Mouse (Mus musculus) forebrain, embryonic 16.5 days (tissue): ENCODE measurements around the gene 1700029I15Rik. TPM values are rescaled to one million over a fixed set of nuclear protein-coding genes. Genes with fewer than 3 reads are reported as not detected.
A peak's percentile ranks its signal among the peaks of the same experiment; 100 is the strongest.

ENCODE experiments used
- ATAC-seq: fragments of 200-750 bp; cut with Nextera tagmentation; 2 replicates; pipeline ENCODE4 v1.8.0; 2017; ENCODE audit warnings: mild to moderate bottlenecking, moderate library complexity
- H3K27ac ChIP-seq: fragments of 300-500 bp; sonication (generic); 2 replicates; pipeline ENCODE4 v1.5.1; 2014; ENCODE audit warnings: low read length, control low read depth
- H3K27me3 ChIP-seq: fragments of 300-500 bp; sonication (generic); replicated peaks from 2 replicates; pipeline ENCODE4 v1.6.1; 2014; ENCODE audit warnings: low read length; ENCODE audit not compliant: control insufficient read depth, insufficient read depth
- H3K36me3 ChIP-seq: fragments of 300-500 bp; sonication (generic); 2 replicates; pipeline ENCODE4 v1.6.1; 2014; ENCODE audit not compliant: control insufficient read depth, insufficient read depth
- H3K4me1 ChIP-seq: fragments of 300-500 bp; sonication (generic); replicated peaks from 2 replicates; pipeline ENCODE4 v1.6.1; 2014; ENCODE audit warnings: low read length; ENCODE audit not compliant: control insufficient read depth, insufficient read depth
- H3K4me2 ChIP-seq: fragments of 300-500 bp; sonication (generic); 2 replicates; pipeline ENCODE4 v1.6.1; 2014; ENCODE audit warnings: mild to moderate bottlenecking, low read length, control low read depth
- H3K4me3 ChIP-seq: fragments of 300-500 bp; sonication (generic); replicated peaks from 2 replicates; pipeline ENCODE4 v1.5.1; 2014; ENCODE audit warnings: mild to moderate bottlenecking, low read length, control low read depth
- H3K9ac ChIP-seq: fragments of 300-500 bp; sonication (generic); replicated peaks from 2 replicates; pipeline ENCODE4 v1.6.1; 2014; ENCODE audit warnings: low read depth, low read length, control low read depth
- H3K9me3 ChIP-seq: fragments of 300-500 bp; sonication (generic); 2 replicates; pipeline ENCODE4 v1.6.1; 2016; ENCODE audit warnings: low read length; ENCODE audit not compliant: control insufficient read depth
- WGBS: fragments of 180-500 bp; shearing (Covaris S2); extraction: QIAGEN DNeasy Blood & Tissue Kit; methylation state at CpG from one replicate; pipeline ENCODE4 v1.1.7; 2014; 5-methylcytosine and 5-hydroxymethylcytosine counted together
- polyA plus RNA-seq: library from polyadenylated mRNA; unstranded; fragments of >200 nt; fragmentation: Nextera tagmentation; extraction: Ambion mirVana; gene quantifications from 2 replicates; pipeline ENCODE4 v1.2.1, GENCODE M21; 2015

Gene 1700029I15Rik
- polyA plus RNA-seq, 1 experiment from 2014 or later = 8.6 TPM

DNA sequence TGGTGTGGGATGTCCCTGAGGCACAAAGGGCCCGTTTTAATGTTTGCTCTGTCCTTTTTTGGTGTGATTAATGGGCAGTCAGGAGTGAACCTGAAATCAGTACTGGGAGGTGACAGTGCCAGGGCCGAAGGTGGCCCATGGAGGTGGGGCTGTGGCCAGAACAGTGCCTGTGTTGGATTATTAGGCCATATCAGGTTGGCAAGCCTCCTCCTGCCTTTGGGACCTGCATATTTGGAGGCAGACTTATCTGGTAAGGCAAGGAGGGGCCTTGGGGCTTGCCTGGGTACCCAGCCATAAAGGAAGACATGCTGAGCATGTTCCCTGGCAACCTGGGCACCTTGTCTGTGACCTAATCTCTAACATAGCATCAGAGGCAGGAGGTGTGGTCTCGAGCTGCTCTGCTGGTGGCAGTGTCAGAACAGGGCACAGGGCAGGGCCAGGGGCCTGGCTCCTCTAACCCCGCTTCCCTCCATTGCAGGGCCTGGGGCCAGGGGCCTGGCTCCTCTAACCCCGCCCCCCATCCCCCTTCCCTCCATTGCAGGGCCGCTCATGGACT, 1.8 kb upstream of the 1700029I15Rik start:
- H3K9me3 ChIP-seq = no peaks in the 10 kb centered on the region
- peaks cover 8% of the 10 kb centered on the region for H3K4me1 ChIP-seq
- no peak overlapping the region for H3K4me3 ChIP-seq
- ATAC-seq = no peak
- WGBS = 85% methylated on average over 6 of the region's 6 CpGs
- H3K36me3 ChIP-seq = peaks cover 19% of the 10 kb centered on the region
- no peaks in the 10 kb centered on the region for H3K27me3 ChIP-seq
- H3K27ac ChIP-seq = no peak overlapping the region
- no peak overlapping the region for H3K4me2 ChIP-seq
- H3K9ac ChIP-seq = no peak overlapping the region

DNA sequence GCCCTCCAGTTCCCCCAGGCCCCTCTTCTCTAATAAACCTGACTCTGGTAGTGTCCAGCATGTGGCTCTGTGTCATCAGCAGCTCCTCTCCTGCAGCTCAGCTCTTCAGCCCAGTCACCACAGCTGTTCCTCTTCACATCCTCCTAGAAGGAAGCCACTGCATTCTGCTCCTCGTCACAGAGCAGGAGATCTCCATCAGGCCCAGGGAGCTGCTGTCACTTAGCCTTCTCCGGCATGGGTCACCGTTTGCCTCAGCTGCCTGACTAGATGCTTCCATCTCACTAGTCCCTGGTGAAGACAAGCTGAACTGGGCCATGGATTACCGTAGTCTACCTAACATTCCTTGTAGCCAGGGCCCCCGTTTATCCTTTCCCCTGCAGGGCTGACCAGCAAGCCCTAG, 1.2 kb upstream of the 1700029I15Rik start:
- WGBS = 91% methylated on average over 5 of the region's 5 CpGs
- Histone ChIP-seq H3K27ac (no peak overlapping the region), H3K9ac (no peak overlapping the region), H3K36me3 (peaks cover 24% of the 10 kb centered on the region), H3K4me3 (no peak overlapping the region), H3K27me3 (no peaks in the 10 kb centered on the region), H3K4me1 (peaks cover 3% of the 10 kb centered on the region), H3K9me3 (no peaks in the 10 kb centered on the region), H3K4me2 (no peak overlapping the region)
- ATAC-seq = no peak

DNA sequence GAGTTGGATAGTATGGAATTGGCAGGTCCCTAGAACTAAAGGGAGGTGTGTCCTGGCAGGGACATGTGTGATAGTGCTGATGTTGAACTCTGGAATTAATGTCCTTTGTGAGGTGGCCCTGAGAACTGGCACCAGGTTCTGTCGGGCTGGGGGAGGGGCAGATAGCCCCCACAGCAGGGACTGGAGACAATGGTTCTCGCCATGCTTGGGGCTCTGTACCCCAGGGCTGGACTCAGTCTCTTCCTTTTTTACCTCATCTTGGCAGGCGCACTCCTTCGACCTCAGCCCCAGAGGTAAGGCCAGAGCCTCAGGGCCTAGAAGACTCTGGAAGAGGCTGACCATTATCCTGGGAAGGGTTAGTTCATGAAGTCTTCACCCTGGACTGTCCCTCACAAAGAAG, 421 bp downstream of the 1700029I15Rik start:
- 85% methylated on average over 4 of the region's 4 CpGs for WGBS
- Histone ChIP-seq H3K27me3 (no peaks in the 10 kb centered on the region), H3K4me3 (no peak overlapping the region), H3K4me2 (no peak overlapping the region), H3K9ac (no peak overlapping the region), H3K27ac (no peak overlapping the region), H3K9me3 (no peaks in the 10 kb centered on the region), H3K36me3 (peaks cover 30% of the 10 kb centered on the region), H3K4me1 (peaks cover 5% of the 10 kb centered on the region)
- no peak for ATAC-seq

DNA sequence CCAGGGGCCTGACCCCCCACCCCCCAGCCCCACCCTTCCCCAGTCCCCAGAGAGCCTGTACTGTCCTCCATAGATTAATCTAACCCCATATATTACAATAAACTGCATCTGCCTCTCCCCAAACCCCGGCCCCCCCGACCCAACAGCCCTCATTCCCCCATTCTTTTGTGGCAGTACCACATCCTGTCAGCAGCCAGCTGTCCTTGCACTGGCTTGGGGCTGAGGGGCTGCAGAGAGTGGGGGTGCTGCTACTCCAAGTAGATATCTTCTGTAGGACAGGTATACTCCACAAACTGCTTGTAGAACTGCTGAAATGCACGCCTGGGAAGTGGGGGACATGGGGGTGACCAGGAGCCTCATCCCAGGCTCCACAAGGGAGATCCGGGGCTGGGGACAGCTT, 1.8 kb downstream of the 1700029I15Rik start:
- 78% methylated on average over 4 of the region's 4 CpGs for whole genome bisulfite sequencing

DNA sequence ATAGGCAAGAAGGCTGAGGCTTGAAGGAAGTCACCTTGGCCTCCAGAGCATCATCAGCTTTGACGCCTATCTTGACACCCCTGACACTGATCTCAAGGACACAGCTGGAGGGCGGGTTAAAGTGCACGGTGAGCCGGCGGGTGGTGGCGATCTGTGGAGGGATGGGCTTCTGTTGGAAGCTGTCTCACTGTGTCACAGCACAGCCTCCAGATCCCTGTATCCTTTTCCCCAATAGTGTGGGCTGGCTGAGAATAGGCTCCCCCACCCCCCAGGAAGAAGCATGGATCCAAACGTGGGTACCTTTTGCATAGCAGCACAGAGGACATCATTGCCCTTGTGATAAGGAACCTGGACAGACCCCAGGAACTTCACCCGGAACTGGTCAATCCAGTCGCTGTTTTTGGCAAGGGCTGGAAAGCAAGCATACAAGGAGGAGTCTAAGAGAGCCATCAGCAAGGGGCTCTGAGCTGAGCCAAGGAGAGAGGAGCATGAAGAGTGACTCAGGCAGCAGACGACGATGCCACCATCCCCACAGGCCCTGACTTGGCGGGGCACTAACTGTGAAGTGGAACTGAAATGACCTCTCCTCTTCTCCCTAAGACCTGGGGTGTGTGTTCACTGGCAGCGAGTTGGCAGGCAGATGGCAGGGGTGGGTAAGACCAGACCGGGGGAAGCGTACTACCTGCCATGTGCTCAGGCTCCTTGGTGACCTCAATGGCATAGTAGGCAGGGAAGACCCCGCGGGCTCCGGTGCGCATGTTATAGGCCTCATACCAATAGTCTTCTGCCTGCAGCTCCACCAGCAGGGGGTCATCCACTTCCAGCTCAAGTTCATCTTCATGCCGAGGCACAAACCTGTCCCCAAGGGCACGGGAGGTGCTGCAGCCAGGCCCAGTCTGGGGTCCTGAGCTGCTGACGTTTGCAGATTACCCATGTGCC, 3.0 kb downstream of the 1700029I15Rik start:
- H3K9ac ChIP-seq = no peak overlapping the region
- no peak overlapping the region for H3K4me2 ChIP-seq
- WGBS = 87% methylated on average over 22 of the region's 22 CpGs
- no peak overlapping the region for H3K4me3 ChIP-seq
- H3K36me3 ChIP-seq = peaks cover 27% of the 10 kb centered on the region
- H3K27ac ChIP-seq = no peak overlapping the region
- H3K4me1 ChIP-seq = peaks cover 23% of the 10 kb centered on the region
- no peak for ATAC-seq
- no peaks in the 10 kb centered on the region for H3K9me3 ChIP-seq
- no peaks in the 10 kb centered on the region for H3K27me3 ChIP-seq

More for the DNA sequence above, 1.8 kb downstream of the 1700029I15Rik start:
- Histone ChIP-seq H3K9me3 (no peaks in the 10 kb centered on the region), H3K4me1 (peaks cover 13% of the 10 kb centered on the region), H3K9ac (no peak overlapping the region), H3K4me3 (no peak overlapping the region), H3K27ac (no peak overlapping the region), H3K36me3 (peaks cover 27% of the 10 kb centered on the region), H3K4me2 (no peak overlapping the region), H3K27me3 (no peaks in the 10 kb centered on the region)
- no peak for ATAC-seq

- ATAC-seq = no peak
- WGBS = 93% methylated on average over 30 of the region's 30 CpGs
- H3K4me2 ChIP-seq = no peak overlapping the region; the same call in 1 of the 2 replicates
- H3K4me1 ChIP-seq = peaks cover 35% of the 10 kb centered on the region
- no peaks in the 10 kb centered on the region for H3K9me3 ChIP-seq
- H3K27ac ChIP-seq = no peak overlapping the region
- H3K36me3 ChIP-seq = peaks cover 24% of the 10 kb centered on the region
- peak overlapping the region; percentile 89 for H3K4me3 ChIP-seq
- H3K9ac ChIP-seq = no peak overlapping the region
- H3K27me3 ChIP-seq = no peaks in the 10 kb centered on the region
Measured at GRCm38 (mm10) chr2:92386821-92387570, 4.7 kb downstream of the 1700029I15Rik start.

- Histone ChIP-seq H3K4me1 (peaks cover 42% of the 10 kb centered on the region), H3K4me3 (peak overlapping the region; percentile 89), H3K27ac (peak overlapping the region; percentile 30; the same call in 1 of the 2 replicates), H3K36me3 (peaks cover 24% of the 10 kb centered on the region), H3K27me3 (no peaks in the 10 kb centered on the region), H3K9ac (peak overlapping the region; percentile 90; the same call in 1 of the 2 replicates), H3K9me3 (no peaks in the 10 kb centered on the region), H3K4me2 (peak overlapping the region; percentile 64)
- WGBS = 73% methylated on average over 4 of the region's 4 CpGs
- ATAC-seq = no peak
Measured at GRCm38 (mm10) chr2:92387646-92388045, 5.3 kb downstream of the 1700029I15Rik start.

DNA sequence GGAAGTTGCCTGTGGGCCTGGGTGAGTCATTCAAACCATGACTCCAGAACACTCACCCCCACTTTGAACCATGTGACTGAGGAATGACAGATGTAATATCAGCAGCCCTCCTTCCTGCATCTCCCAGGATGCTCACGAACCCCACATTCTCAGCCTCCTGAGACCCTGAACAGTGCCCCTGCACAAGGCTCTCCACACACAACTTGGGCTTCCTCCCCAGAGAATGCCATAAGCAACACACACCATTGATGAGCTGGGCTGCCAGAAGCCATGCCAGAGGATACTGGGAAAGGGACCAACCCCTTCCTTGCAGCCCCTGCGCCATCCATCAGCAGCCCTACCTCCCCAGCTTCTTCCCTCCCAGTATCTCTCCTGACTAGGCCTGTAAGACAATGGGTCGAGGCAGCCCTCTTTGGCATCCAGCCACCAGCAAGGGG, 5.8 kb downstream of the 1700029I15Rik start:
- H3K36me3 ChIP-seq = peaks cover 22% of the 10 kb centered on the region
- H3K4me3 ChIP-seq = peak overlapping the region; percentile 89
- H3K9me3 ChIP-seq = no peaks in the 10 kb centered on the region
- H3K27me3 ChIP-seq = no peaks in the 10 kb centered on the region
- ATAC-seq = no peak
- peak overlapping the region; percentile 90 for H3K9ac ChIP-seq
- peak overlapping the region; percentile 88 for H3K27ac ChIP-seq
- peak overlapping the region; percentile 64 for H3K4me2 ChIP-seq
- peaks cover 46% of the 10 kb centered on the region for H3K4me1 ChIP-seq
- WGBS = 10% methylated on average over 3 of the region's 3 CpGs
